Mouse (Mus musculus) fibroblast of lung, adult 2 months (primary cell): Measurements from ENCODE around the gene Senp5.

Experiments
- DNase-seq: peaks from one replicate; pipeline ENCODE4 v3.0.0-alpha.2; 2011; ENCODE audit warnings: low read depth

Senp5 gene

DNA sequence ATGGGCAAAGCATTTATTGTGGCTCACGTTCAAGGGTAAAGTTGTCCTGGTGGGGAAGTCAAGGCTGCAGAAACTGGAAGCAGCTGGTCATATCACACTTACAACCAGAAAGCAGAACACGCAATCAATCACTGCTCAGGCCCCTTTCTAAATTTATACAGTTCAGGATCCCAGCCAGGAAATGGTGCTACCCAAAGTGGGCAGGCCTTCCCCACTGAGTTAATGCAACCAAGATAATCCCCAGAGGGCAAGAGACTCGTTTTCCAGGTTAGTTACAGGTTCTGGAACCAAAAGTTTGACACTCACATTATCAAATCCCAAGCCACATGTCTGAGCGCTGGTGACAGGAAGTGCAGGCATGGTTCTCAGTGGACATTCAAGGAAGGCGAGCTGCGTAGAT, 64.2 kb downstream of the Senp5 start:
- DNase-seq = no peak

DNA sequence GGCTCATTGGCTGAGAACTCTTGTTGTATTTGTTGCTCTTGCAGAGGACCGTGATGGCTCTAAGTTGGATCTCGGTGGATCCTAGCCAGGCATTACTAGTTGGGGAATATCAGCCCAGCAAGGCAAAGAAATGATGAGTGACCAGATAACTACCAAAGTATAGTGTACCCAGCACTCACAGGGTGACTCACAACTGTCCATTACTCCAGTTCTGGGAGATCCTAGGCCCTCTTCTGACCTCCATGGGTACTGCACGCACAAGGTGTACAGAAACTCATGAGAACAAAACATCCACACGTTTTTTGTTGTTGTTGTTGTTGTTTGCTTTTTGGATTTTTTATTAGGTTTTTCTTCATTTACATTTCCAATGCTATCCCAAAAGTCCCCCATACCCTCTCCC, 66.5 kb downstream of the Senp5 start:
- DNase-seq = no peak

DNA sequence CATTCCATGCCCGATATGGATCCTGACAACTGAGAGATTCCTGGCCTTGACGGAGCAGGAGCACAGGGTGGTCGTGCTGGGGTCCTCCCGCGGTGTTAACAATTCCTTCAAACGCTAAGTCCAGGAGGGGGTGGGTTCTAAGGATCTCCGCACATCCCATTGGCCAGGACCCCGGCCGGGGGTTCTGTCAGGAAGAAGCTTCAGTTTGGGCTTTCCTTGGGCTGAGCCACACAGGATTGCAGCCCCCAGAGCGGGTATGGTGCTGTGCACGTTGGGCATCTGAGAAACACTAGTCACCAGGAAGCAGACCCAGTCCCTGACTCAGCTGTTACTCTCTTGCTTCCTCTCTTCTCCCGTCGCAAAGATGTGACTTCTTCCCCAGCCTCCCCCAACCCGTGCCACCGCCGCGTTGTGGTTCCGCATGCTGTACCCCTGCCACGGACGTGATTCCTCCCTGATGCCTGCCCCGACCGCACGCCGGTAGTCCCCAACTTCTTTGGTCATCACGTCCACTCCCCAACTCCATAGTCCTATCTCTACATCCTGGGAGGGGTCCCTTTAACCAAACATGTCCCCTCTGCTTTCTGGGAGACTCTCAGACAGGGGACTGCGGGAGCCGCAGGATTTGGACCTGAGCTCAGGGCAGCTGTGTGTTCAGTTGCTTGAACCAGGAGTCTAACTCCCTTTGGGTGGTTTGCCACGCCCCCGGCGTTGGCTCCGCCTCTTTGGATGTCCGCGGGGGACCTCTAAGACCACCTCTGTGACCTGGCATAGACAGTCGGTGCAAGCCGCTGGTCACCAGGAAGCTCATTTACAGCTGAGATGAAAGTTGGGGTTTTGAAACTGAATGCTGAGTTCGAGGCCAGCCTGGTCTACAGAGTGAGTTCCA, 67.8 kb downstream of the Senp5 start:
- no peak for DNase-seq

DNA sequence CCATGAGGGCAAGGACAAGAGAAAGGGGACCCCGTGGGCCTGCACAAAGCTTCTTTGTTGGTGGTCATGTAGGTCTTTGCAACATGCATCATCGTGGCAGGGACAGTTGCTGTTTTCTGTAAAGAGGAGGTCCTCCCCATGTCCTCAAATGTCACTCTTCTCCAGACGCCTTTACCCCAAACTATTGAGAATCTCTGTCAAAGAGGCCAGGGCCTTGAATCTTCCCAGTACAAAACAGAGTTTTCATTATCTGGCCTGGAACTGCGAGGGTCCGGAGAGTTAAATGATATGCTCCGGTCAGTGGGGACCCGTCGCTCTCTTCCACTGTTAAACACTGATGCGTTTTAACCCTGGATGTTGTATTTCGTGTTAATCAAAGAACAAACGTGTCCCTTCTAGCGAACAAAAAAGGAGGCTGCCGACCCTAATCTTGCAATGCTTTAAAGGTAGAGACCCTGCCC, 68.5 kb downstream of the Senp5 start:
- DNase-seq = no peak

DNA sequence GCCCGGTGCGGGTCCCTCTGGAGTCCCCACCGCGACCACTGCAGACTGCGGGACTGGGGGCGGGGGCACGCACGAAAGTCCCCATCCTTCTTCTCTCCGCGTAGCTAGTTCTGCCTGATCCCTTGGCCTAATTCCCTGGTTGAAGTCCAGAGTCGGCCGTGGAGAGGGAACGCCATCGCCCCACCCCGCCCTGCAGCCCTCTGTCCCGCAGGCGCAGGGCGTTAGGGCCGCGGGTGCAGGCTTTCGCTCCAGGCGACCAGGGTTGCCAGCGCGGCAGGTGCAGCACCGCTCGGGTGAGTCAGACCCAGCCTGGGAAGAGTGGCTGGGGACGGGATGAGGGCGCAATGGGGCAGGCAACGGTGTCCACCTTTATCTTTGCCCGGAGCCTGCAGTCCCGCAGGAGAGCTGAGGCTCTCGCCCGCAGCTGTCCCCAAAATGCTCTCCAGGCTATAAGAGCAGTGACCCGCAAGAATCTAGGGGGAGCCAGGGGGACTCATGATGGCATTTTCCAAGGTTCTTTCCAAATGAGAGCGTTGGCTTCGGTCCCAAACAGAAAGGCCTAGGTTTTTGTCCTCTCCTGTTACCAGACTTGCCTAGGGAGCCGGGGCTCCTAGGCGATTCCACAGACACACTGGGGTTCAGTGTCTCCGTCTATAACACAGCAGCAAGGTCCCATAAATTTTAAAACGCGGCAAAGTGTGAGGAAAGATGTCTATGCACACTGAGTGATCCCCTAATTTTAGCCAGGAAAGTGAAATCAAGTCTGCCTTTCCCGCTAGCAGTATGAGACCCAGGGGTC, 69.1 kb downstream of the Senp5 start, which contains the start of gene Pigz:
Gene Pigz (plus strand): TSS at position 101 of the 799 bp plus-strand sequence.
- DNase-seq = no peak

DNA sequence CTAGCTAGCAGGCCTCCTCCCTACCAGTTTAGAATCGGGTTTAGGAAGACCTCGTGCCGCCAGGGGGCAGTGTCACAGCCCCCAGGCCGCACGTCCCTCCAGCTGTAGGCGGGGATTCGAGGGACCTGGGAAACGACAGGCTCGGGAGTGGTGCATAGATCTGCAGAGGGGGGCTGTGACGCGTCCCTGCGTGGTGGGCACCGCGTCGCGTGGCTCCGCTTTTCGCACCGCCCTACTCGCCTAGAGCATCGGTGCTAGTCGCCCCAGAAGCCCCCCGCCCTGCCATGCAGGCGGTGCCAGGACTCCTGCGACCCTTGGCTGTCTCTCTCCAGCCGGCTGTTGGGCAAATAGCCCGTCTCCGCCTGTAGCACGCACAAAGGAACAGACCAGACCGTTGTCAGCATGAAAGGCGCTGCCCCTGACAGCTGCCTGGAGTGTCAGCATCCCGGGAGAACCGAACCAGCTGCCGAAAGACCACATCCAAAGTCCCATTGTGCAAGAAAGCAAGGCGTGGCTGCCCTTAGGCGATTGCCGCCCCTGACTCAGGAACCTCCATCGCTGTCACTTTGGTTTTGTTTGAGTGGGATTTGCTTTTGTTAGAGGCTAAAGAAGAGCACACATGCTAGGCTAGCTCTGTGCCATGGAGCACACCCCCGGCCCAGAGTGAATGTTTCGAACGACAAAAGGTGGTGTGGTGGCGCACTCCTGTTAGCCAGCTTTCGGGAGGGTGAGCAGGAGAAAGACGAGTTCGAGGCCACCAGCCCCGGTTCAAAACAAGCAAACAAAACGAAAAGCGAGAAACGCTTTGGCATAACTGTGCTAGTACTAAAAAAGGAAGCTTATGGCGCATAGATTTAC, 70.0 kb downstream of the Senp5 start:
- DNase-seq = peak; percentile 49

DNA sequence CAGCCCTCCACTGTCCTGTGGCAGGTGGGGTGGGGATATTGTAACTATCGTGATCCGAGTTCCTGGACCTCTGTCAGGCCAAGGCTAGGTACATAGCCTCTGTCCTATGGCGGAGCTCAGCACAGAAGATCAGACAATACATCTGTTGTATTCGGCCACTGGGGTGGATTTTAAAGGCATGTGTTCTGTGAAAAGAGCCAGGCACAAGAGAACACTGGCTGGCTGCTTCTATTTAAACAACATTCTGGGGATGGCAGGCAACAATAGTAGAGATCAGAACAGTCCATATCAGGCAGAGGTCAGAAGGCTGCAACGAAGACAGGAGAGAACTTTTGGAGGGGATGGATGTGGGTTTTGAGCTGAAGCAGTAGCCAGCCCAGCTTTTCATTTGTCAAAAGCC, 70.8 kb downstream of the Senp5 start:
- DNase-seq = no peak

DNA sequence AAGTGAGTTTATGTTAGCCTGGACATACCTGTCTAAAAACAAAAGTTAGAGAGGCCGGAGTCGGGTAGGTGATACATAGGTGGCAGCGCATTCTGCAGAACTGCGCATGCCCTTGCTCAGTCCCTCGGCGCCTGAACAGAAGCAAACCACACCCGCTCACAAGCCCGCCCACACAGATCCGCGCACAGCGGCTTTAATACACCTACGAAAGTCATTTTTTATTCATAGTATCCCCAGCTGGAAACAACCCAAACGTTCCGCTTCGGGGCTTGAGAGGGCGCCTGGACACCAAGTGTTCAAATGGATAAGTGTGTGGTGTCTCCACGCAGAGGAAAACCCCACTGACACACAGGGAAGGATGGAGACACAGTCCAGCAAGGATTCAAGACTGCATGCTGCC, 71.8 kb downstream of the Senp5 start:
- no peak for DNase-seq

DNA sequence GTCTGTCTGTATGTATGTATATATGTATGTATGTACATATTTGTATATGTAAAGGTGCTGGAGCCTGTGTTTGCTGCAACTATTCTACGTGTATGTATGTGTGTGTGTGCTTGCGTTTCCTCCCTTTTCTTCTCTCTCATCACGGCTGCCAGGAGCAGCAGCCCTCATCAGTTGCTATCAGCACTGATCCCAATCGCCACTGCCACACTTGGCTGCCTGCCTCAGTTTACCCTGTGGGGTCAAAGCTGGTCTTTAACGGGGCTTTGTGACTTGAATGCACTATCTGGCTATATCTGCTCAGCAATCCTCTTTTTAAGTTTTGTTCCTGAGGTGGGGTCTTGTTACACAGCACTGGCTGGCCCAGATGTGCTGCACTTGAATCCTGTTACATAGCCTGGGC, 75.7 kb downstream of the Senp5 start:
- no peak for DNase-seq

DNA sequence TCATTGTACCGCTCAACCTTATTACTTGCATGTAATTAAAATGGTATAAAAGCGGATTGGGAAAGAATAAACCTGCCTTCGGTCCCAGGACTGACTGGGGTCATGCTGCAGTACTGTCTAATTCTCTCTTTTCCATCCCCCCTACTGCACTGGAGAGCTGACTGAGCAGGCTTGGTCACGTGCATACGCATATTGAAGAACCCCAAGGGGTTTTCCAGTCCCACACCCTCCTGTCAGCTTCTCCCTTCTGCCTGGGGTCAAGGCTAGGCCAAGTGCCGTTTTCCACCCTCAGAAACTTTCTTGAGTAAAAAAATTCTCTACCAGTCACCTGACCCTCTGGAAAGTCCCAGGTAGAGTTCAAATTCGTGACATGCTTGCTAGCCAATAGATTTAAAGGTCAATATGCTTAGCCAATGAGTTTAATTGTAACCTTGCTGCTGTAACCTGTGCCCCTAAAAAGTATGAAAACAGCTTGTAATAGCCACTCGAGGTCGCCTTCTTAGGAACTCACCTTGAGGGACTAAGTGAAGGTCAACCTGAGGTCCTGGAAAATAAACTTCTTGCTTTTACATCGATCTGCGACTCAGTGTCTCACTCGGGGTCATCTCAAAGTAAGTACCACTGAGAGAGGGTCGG, 76.4 kb downstream of the Senp5 start:
- DNase-seq = no peak

DNA sequence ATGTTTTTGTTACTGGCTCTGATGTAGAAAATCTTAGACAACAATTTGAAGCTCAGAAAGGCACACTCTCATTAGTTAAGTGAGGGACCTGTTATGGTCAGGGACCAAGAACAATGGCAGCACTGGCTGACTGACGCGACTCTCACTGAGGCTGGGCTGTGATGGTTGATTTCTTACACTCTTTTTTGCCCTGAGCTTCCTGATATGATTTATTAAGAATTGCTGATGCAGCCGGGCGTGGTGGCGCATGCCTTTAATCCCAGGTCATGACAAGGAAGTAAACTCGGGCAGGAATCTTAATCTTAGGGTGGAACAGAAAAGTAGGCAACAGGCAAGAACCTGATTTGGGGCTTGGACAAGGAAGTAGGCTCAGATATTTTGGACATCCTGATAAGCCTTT, 77.0 kb downstream of the Senp5 start:
- DNase-seq = no peak

DNA sequence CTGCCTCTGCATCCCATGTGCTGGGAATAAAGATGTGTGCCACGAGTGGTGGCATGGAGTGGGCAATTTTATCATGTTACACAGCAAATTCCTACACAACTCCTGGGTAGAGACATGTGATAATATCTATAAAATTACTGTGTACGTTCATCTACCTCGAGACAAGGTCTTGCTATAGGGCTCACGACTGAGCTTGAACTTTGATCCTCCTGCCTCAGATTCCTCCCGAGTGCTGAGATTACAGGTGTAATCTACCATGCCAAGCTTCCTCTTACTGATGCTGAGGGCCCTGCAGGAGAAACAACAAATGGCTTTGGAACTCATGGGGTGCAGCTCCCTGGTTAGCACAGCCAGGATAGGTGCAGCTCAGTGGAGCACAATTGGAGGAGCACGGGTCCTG, 78.7 kb downstream of the Senp5 start:
- no peak for DNase-seq

DNA sequence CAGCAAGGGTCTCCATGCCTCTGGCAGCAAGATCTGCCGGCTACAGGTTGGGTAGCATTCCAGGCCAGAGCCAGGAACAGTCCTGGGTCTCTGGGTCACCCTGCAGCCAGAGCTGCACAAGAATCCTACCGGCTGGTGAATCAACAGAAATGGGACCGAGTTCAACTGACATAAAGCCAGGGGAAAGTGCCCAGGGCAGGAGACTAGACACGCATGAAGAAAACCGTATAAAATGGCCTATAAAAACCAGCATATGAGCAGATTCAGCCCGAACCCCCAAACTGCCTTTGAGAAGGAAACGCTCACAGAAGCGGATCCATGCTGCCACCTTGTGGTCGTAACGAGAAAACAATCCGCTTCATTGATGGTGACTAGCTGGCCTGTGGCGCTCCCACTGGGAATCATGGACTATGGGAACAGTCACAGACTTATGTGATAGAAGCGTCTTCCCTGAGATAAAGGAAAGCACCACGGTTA, 84.8 kb downstream of the Senp5 start:
- peak; percentile 46 for DNase-seq

DNA sequence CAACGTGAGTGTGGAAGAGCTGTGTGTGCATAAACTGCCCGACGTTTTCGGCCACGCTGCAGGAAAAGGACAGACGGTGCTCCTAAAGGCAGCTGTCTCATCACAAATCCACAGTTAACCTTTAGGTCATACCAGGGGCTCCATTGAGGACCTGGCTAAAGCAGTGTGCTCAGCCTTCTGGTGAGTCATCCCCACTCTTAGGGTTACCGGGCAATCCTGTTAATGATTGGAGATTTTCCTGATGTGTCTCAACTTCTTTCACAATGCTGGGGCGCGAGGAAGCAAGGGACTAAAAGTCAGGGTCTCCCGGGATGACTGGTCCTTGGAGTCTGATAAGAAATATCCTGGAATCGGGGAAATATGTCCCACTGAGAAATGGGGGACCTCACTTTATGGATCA, 85.3 kb downstream of the Senp5 start:
- DNase-seq = no peak

DNA sequence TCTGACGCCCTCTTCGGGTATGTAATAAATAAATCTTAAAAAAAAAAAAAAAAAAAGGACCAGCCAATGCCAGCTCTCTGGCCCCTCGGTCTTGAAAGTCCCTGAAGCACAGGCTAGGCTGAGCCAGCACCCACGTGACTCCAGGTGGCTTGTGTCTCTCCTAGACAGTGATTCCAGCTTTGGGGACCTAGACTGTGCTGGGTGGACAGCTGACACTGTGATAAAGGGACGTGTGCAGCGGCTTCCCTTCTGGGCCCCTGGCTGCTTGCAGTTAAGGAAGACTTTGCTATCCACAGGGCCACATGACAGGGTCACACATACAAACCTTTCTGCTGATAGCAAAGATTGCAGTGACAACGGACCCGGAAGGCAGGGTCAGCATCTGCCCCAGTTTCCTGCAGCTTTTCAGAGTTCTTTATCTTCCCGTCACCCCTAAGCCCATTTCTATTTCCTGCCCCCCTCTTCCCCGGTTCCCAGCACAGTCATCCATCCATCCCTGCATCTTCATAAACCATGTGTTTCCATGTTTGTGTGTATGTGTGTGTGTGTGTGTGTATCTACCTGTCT, 92.7 kb downstream of the Senp5 start:
- no peak for DNase-seq
